Mouse (Mus musculus): ENCODE measurements around the gene Defb26. TPM values are rescaled to one million over a fixed set of nuclear protein-coding genes. Genes with fewer than 3 reads are reported as not detected.

Defb26 gene
- polyA plus RNA-seq, 1 experiment = not detected

GRCm38 (mm10) chr2:152500204-152500862 is 11.2 kb downstream of the Defb26 start:
- Histone ChIP-seq H3K79me2 (ENCODE audit: control insufficient read depth, insufficient read depth) (no peaks in the 10 kb centered on the region), H3K27me3 (ENCODE audit: control insufficient read depth, insufficient read depth, insufficient read length) (no peaks in the 10 kb centered on the region), H3K4me3 (no peak overlapping the region), H3K4me2 (ENCODE audit: low read depth) (no peak overlapping the region), H3K36me3 (ENCODE audit: control insufficient read depth, insufficient read depth) (no peaks in the 10 kb centered on the region), H3ac (ENCODE audit: control insufficient read depth, insufficient read length) (no peak overlapping the region)
- TF ChIP-seq POLR2A (IDR thresholded peaks at IDR 0.05; ENCODE audit: insufficient read length, low read depth) (no peak), MAX (IDR thresholded peaks at IDR 0.05; ENCODE audit: low read depth) (no peak), USF1 (IDR thresholded peaks at IDR 0.05; ENCODE audit: low read depth) (no peak), TCF12 (IDR thresholded peaks at IDR 0.05; ENCODE audit: insufficient read depth, poor library complexity, severe bottlenecking) (no peak), SRF (IDR thresholded peaks at IDR 0.05; ENCODE audit: control insufficient read depth, insufficient read length, low read depth) (no peak), MYOG (IDR thresholded peaks at IDR 0.05; ENCODE audit: control insufficient read depth in 1 of 3, insufficient read depth in 1 of 3, insufficient read length in 2 of 3, low read depth in 2 of 3) (no peak), POLR2AphosphoS2 (IDR thresholded peaks at IDR 0.05; ENCODE audit: insufficient read length, low read depth) (no peak), E2F4 (IDR thresholded peaks at IDR 0.05; ENCODE audit: insufficient read depth) (no peak), TCF3 (IDR thresholded peaks at IDR 0.05; ENCODE audit: insufficient read length, low read depth) (no peak), REST (IDR thresholded peaks at IDR 0.05; ENCODE audit: insufficient read depth, insufficient read length) (no peak), MYOD1 (IDR thresholded peaks at IDR 0.05; ENCODE audit: control insufficient read depth in 1 of 3, insufficient read length in 2 of 3, low read depth in 2 of 3) (no peak)

GRCm38 (mm10) chr2:152498020-152498419 is 13.5 kb downstream of the Defb26 start:
- H3K27me3 ChIP-seq (ENCODE audit: control insufficient read depth, insufficient read depth, insufficient read length) = no peaks in the 10 kb centered on the region
- no peak overlapping the region for H3K4me2 ChIP-seq (ENCODE audit: low read depth)
- H3K4me3 ChIP-seq = no peak overlapping the region
- H3K79me2 ChIP-seq (ENCODE audit: control insufficient read depth, insufficient read depth) = no peaks in the 10 kb centered on the region
- no peaks in the 10 kb centered on the region for H3K36me3 ChIP-seq (ENCODE audit: control insufficient read depth, insufficient read depth)
- TF ChIP-seq REST (IDR thresholded peaks at IDR 0.05; ENCODE audit: insufficient read depth, insufficient read length) (no peak), E2F4 (IDR thresholded peaks at IDR 0.05; ENCODE audit: insufficient read depth) (no peak), POLR2A (IDR thresholded peaks at IDR 0.05; ENCODE audit: insufficient read length, low read depth) (no peak), MYOG (IDR thresholded peaks at IDR 0.05; ENCODE audit: control insufficient read depth in 1 of 3, insufficient read depth in 1 of 3, insufficient read length in 2 of 3, low read depth in 2 of 3) (no peak), TCF12 (IDR thresholded peaks at IDR 0.05; ENCODE audit: insufficient read depth, poor library complexity, severe bottlenecking) (no peak), POLR2AphosphoS2 (IDR thresholded peaks at IDR 0.05; ENCODE audit: insufficient read length, low read depth) (no peak), MYOD1 (IDR thresholded peaks at IDR 0.05; ENCODE audit: control insufficient read depth in 1 of 3, insufficient read length in 2 of 3, low read depth in 2 of 3) (no peak), USF1 (IDR thresholded peaks at IDR 0.05; ENCODE audit: low read depth) (no peak), TCF3 (IDR thresholded peaks at IDR 0.05; ENCODE audit: insufficient read length, low read depth) (no peak), CEBPB (IDR thresholded peaks at IDR 0.05; ENCODE audit: insufficient read depth, poor library complexity, severe bottlenecking) (no peak), SRF (IDR thresholded peaks at IDR 0.05; ENCODE audit: control insufficient read depth, insufficient read length, low read depth) (no peak), MAX (IDR thresholded peaks at IDR 0.05; ENCODE audit: low read depth) (no peak)
- H3ac ChIP-seq (ENCODE audit: control insufficient read depth, insufficient read length) = no peak overlapping the region

GRCm38 (mm10) chr2:152493151-152493550 is 18.3 kb downstream of the Defb26 start:
- TF ChIP-seq MYOD1 (IDR thresholded peaks at IDR 0.05; ENCODE audit: control insufficient read depth in 1 of 3, insufficient read length in 2 of 3, low read depth in 2 of 3) (no peak), E2F4 (IDR thresholded peaks at IDR 0.05; ENCODE audit: insufficient read depth) (no peak), POLR2AphosphoS2 (IDR thresholded peaks at IDR 0.05; ENCODE audit: insufficient read length, low read depth) (no peak)
- Histone ChIP-seq H3K36me3 (ENCODE audit: control insufficient read depth, insufficient read depth) (no peaks in the 10 kb centered on the region), H3K27me3 (ENCODE audit: control insufficient read depth, insufficient read depth, insufficient read length) (no peaks in the 10 kb centered on the region), H3ac (ENCODE audit: control insufficient read depth, insufficient read length) (no peak overlapping the region), H3K4me2 (ENCODE audit: low read depth) (no peak overlapping the region), H3K79me2 (ENCODE audit: control insufficient read depth, insufficient read depth) (no peaks in the 10 kb centered on the region), H3K4me3 (no peak overlapping the region)

- H3K27me3 ChIP-seq (ENCODE audit: control insufficient read depth, insufficient read depth, insufficient read length) = no peaks in the 10 kb centered on the region
- no peak within 1 kb of the TSS for H3ac ChIP-seq (ENCODE audit: control insufficient read depth, insufficient read length)
- TF ChIP-seq MAX (IDR thresholded peaks at IDR 0.05; ENCODE audit: low read depth) (no peak), TCF3 (IDR thresholded peaks at IDR 0.05; ENCODE audit: insufficient read length, low read depth) (no peak), POLR2A (IDR thresholded peaks at IDR 0.05; ENCODE audit: insufficient read length, low read depth) (no peak), REST (IDR thresholded peaks at IDR 0.05; ENCODE audit: insufficient read depth, insufficient read length) (no peak), TCF12 (IDR thresholded peaks at IDR 0.05; ENCODE audit: insufficient read depth, poor library complexity, severe bottlenecking) (no peak), MYOD1 (IDR thresholded peaks at IDR 0.05; ENCODE audit: control insufficient read depth in 1 of 3, insufficient read length in 2 of 3, low read depth in 2 of 3) (no peak), POLR2AphosphoS2 (IDR thresholded peaks at IDR 0.05; ENCODE audit: insufficient read length, low read depth) (no peak), E2F4 (IDR thresholded peaks at IDR 0.05; ENCODE audit: insufficient read depth) (no peak), USF1 (IDR thresholded peaks at IDR 0.05; ENCODE audit: low read depth) (no peak), SRF (IDR thresholded peaks at IDR 0.05; ENCODE audit: control insufficient read depth, insufficient read length, low read depth) (no peak)
- H3K79me2 ChIP-seq (ENCODE audit: control insufficient read depth, insufficient read depth) = no peaks in the 10 kb centered on the region
- H3K36me3 ChIP-seq (ENCODE audit: control insufficient read depth, insufficient read depth) = no peaks in the 10 kb centered on the region
- H3K4me3 ChIP-seq = no peak within 1 kb of the TSS
- H3K4me2 ChIP-seq (ENCODE audit: low read depth) = no peak within 1 kb of the TSS
Observed at GRCm38 (mm10) chr2:152490038-152490437, 21.5 kb downstream of the Defb26 start, which contains the start of gene Defb22. Defb22 (minus strand) TSS chr2:152490138.

- Histone ChIP-seq H3K4me2 (ENCODE audit: low read depth) (no peak overlapping the region), H3K27me3 (ENCODE audit: control insufficient read depth, insufficient read depth, insufficient read length) (no peaks in the 10 kb centered on the region), H3ac (ENCODE audit: control insufficient read depth, insufficient read length) (no peak overlapping the region), H3K4me3 (no peak overlapping the region), H3K79me2 (ENCODE audit: control insufficient read depth, insufficient read depth) (no peaks in the 10 kb centered on the region), H3K36me3 (ENCODE audit: control insufficient read depth, insufficient read depth) (no peaks in the 10 kb centered on the region)
- TF ChIP-seq TCF12 (IDR thresholded peaks at IDR 0.05; ENCODE audit: insufficient read depth, poor library complexity, severe bottlenecking) = no peak
- no peak for TF ChIP-seq POLR2A (IDR thresholded peaks at IDR 0.05; ENCODE audit: insufficient read length, low read depth)
- TF ChIP-seq CEBPB (IDR thresholded peaks at IDR 0.05; ENCODE audit: insufficient read depth, poor library complexity, severe bottlenecking) = no peak
- no peak for TF ChIP-seq MYOG (IDR thresholded peaks at IDR 0.05; ENCODE audit: control insufficient read depth in 1 of 3, insufficient read depth in 1 of 3, insufficient read length in 2 of 3, low read depth in 2 of 3)
Observed at GRCm38 (mm10) chr2:152487024-152487423, 24.5 kb downstream of the Defb26 start.
